Mouse (Mus musculus) common myeloid progenitor, adult 5-6 weeks (primary cell): Measurements from ENCODE around the gene Memo1. TPM values are rescaled to one million over a fixed set of nuclear protein-coding genes. Genes with fewer than 3 reads are reported as not detected.
A peak's percentile ranks its signal among the peaks of the same experiment; 100 is the strongest.
"Not testable (repeated sequence)": the region's sequence is repeated elsewhere in the genome, so short reads cannot be mapped to it uniquely, and the experiment has no call there.

ENCODE experiments used
- ATAC-seq: replicated peaks from 2 replicates; pipeline ENCODE4 v1.8.0; 2016; ENCODE audit warnings: low read depth, mild to moderate bottlenecking, moderate TSS enrichment, inconsistent platforms; ENCODE audit not compliant: poor library complexity, severe bottlenecking
- total RNA-seq: library from RNA; stranded (forward); fragments of 200-1000, 187-1606 nt; gene quantifications from 2 replicates; pipeline ENCODE4 v1.2.3, GENCODE M21; 2017

The Memo1 gene
- total RNA-seq, 1 experiment from 2014 or later: 127 TPM

DNA sequence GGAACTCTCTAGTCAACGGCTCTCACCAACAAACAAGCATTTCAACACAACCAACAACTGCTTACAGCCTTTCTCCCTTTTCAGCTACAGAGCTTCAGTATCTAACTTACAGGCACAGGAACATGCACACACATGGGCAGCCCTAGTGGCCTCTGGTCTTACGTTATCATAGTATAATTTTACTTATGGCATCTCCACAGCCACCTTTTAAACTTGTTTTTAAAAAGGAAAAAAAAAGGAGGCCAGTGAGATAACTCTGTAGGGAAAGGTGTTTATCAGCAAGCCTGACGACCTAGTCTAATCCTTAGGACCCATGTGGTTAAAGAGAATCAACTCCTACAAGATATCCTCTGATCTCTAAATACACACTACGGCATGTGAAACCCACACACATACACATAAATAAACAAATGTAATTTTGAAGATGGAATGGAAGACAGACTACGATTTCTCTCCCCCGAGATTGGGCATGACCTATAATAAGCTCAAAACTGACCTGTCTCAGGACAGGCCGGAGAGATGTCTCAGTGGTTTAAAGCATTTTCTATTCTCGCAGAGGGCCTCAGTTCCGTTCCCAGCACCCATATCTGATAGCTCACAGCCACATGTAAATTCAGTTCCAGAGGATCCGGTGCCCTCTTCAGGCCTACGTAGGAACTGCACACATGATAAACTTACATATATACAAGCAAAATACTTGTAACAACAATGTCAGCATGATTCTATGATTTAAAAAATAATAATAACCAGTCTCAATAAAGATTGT is 27.7 kb downstream of the Memo1 start:
- ATAC-seq: peak; percentile 74

- no peak for ATAC-seq
Observed at GRCm38 (mm10) chr17:74265636-74266035, 29.7 kb downstream of the Memo1 start.

GRCm38 (mm10) chr17:74265156-74265505 is 30.2 kb downstream of the Memo1 start:
- ATAC-seq: no peak

DNA sequence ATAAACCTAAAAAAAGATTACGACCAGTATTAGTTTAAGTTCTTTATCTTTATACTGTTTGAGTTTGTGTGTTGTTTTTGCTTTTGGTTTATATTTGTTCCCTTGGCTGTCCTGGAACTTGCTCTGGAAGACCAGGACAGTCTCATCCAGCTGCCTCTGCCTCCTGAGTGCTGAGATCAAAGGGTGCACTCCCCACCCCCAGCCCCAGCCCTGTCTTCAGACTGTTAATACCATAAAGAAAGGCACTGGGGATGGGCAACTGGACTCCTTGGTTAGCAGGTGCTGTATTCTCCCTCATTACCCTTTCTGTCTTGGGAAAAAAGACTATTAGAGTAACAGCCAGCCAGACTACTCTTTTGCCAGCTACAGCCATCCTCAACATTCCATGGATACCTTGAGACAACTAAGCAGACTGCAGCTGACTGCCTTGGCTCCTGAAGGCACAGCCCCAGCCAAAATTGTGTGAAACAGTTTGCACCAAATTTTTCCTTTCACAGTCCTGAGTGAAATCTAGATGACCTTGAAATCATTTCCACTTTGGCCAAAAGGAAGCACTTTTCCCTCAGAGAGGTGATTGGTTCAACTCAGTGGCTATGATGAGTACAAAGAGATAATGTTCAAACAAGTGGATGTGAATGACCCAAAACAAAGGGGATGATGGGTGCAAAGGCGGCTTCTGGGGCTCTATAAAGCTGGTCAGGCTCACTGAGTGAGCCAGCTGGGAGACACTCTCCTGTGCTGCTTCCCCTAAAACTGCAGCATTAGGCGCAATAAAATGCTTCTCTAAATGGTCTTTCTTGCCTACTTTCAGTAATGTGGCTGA is 30.8 kb downstream of the Memo1 start:
- ATAC-seq: no peak

- ATAC-seq: peak; percentile 50; the same call in 1 of the 2 replicates
Observed at GRCm38 (mm10) chr17:74262415-74262814, 32.9 kb downstream of the Memo1 start.

DNA sequence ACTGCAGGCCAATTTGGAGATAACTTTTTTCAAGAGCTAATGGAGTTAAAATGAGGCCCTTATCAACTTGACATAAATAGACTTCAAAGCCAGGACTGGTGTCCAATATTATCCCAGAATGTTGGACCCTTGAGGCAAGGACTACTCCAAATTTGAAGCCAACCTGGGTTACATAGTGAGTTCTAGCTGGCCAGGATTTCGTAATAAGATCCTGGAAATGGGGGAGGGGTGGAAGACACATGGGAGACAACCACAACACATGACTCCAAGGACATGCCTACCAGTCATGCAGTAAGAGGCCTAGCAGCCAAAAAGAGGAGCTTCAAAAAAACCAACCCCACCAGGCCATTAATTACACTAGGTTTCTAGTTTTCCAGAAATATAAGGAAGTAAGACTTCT is 50.0 kb downstream of the Memo1 start:
- peak; percentile 29; the same call in 1 of the 2 replicates for ATAC-seq

GRCm38 (mm10) chr17:74242788-74243187 is 52.5 kb downstream of the Memo1 start:
- ATAC-seq: no peak

- ATAC-seq: no peak
Observed at GRCm38 (mm10) chr17:74240322-74240721, 55.0 kb downstream of the Memo1 start.

- no peak for ATAC-seq
Observed at GRCm38 (mm10) chr17:74228131-74228759, 67.1 kb downstream of the Memo1 start.

- ATAC-seq: no peak
Observed at GRCm38 (mm10) chr17:74217304-74217703, 78.0 kb downstream of the Memo1 start.

GRCm38 (mm10) chr17:74212831-74213524 is 82.3 kb downstream of the Memo1 start:
- not testable (repeated sequence) for ATAC-seq

GRCm38 (mm10) chr17:74209143-74209908 is 86.0 kb downstream of the Memo1 start:
- no peak for ATAC-seq

- ATAC-seq: peak; percentile 94
Observed at GRCm38 (mm10) chr17:74195943-74196342, 99.4 kb downstream of the Memo1 start.

DNA sequence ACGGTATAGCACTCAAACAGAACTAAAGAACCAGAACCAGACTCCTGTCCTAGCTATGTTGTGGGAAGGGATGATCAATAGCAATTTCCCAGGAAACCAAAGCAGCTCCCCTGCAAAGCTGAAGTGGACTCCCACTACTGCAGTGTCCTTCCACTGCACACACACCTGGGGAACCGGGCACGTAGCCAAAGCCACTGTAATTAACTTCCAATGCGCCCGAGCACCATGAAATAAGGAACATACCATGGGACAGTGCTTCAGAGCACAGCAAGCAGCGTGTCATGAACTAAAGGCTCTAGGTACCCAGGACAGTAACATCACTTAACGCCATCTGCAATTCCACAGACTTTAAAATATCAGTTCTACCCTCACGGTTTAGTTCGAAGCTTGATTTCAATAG is 100.6 kb downstream of the Memo1 start:
- ATAC-seq: peak; percentile 27; the same call in 1 of the 2 replicates

GRCm38 (mm10) chr17:74193463-74193862 is 101.9 kb downstream of the Memo1 start:
- ATAC-seq: no peak

GRCm38 (mm10) chr17:74191446-74191845 is 103.9 kb downstream of the Memo1 start:
- ATAC-seq: no peak

DNA sequence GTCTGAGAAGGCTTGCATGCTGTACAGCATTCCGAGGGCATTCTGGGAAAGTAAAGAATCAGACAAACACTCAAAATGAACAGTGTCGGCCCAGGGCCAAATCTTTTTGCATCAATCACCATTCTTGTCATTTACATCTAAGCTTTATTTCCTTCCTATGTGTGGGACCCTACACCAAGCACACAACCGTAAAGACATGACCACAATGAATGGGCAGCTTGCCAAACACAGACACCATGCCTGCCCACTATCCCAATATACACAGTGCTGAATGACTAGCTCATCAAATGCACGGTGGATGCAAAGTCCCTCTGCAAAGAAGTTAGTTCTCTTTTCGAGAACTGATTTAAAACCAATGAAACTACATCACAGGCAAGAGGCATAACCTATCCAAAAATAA is 109.1 kb downstream of the Memo1 start:
- peak; percentile 90 for ATAC-seq

DNA sequence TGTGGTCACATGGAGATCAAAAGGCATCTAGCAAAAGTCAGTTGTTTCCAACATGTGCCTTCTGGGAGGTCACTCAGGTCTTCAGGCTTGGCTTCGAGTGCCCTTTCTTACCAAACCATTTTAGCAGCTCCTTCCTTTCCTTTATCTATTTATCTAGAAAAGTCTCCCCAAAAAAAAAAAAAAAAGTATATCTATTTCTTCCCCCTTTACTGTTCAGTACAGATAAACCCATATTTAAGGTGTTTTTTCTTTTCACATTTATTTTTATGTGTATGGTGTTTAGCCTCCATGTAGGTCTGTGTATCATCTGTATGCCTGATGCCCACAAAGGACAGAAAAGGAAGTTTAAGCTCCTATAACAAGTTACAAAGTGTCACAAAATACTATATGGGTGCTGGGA is 110.6 kb downstream of the Memo1 start:
- ATAC-seq: no peak

- ATAC-seq: no peak
Observed at GRCm38 (mm10) chr17:74180889-74181288, 114.4 kb downstream of the Memo1 start.
